Mouse (Mus musculus): Measurements from ENCODE around the gene Abhd8. TPM values are rescaled to one million over a fixed set of nuclear protein-coding genes. Genes with fewer than 3 reads are reported as not detected.

Abhd8 gene
- total and polyA plus RNA-seq, 3 experiments = 6.0 to 33.2 (median 8.5) TPM

DNA sequence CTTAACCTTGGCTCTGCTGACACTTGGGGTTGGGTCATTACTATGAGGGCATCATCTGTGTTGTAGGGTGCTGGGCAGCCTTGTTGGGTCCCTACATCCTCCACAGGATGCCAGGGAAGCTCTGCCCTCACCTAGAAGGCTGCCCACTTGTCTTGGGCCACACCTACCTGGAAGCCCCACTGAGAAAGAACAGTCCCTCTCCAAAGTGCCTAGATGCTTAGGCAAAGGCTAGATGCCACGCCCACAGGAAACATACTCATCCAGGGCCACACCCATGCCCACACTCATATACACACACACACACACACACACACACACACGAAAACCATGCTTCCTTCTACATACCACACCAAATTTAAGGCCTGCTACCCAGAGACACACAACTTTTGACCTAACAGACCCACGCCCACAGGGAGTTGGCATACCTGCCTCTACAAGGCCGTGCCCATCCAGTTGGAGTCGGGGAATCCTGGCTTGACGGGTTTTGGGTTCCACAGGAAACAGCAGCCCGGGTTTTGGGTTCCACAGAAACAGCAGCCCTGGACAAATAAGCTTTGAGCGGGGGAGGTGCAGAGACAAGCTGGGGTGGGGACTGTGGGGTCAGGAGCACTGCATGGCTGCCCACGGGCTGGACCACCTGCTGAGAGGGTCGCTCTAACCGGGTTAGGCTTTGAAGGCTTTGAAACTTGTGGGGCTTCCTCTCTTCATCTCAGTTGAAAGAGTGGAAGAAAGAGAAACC, 51.8 kb downstream of the Abhd8 start:
- Histone ChIP-seq H3K27ac (ENCODE audit: insufficient read depth, low read depth) (no peak overlapping the region), H3K4me2 (ENCODE audit: insufficient read depth, low read depth, poor library complexity, severe bottlenecking) (no peak overlapping the region), H3K9me3 (replicated peaks; ENCODE audit: low read length) (no peaks in the 10 kb centered on the region), H3K27me3 (replicated peaks) (no peaks in the 10 kb centered on the region), H3K79me2 (replicated peaks; ENCODE audit: control insufficient read depth, extremely low read depth, insufficient read depth, poor library complexity, severe bottlenecking) (0 out of 2 replicates have a peak, but pooled peaks cover 5% of the 10 kb centered on the region), H3K36me3 (replicated peaks in 1 of 2; ENCODE audit: control insufficient read depth in 1 of 2, insufficient read depth in 1 of 2, low read length in 1 of 2) (peaks cover 32 to 42% of the 10 kb centered on the region in 2 experiments), H3K4me1 (ENCODE audit: control insufficient read depth in 1 of 2, insufficient read depth in 2 of 2) (peaks cover 8 to 21% of the 10 kb centered on the region in 2 experiments; a peak in 3 of 4 replicates), H3K9ac (ENCODE audit: insufficient read depth, low read depth) (no peak overlapping the region), H3K4me3 (replicated peaks in 1 of 3; ENCODE audit: low read depth in 2 of 3, low read length in 2 of 3, poor library complexity in 1 of 3) (no peak overlapping the region)
- no peak for DNase-seq (ENCODE audit: extremely low read depth)
- TF ChIP-seq GABPA (IDR thresholded peaks at IDR 0.05; ENCODE audit: insufficient replicate concordance, low read depth, low read length) (no peak), RCOR1 (conservative IDR thresholded peaks at IDR 0.05; ENCODE audit: low read depth, low read length) (no peak), NRF1 (IDR thresholded peaks at IDR 0.05; ENCODE audit: low read depth, low read length) (no peak), SMC3 (IDR thresholded peaks at IDR 0.05; ENCODE audit: low read depth, low read length) (no peak), ZMIZ1 (IDR thresholded peaks at IDR 0.05; ENCODE audit: low read depth, low read length) (no peak), MAX (IDR thresholded peaks at IDR 0.05; ENCODE audit: low read length) (no peak), NELFE (IDR thresholded peaks at IDR 0.05; ENCODE audit: low read depth, low read length) (no peak), TBP (conservative IDR thresholded peaks at IDR 0.05; ENCODE audit: low read depth, low read length) (no peak), RAD21 (IDR thresholded peaks at IDR 0.05; ENCODE audit: low read depth, low read length) (no peak), USF1 (IDR thresholded peaks at IDR 0.05; ENCODE audit: low read depth, low read length) (no peak), JUND (conservative IDR thresholded peaks at IDR 0.05; ENCODE audit: low read depth, low read length) (no peak), CTCF (conservative IDR thresholded peaks at IDR 0.05 in 1 of 2, IDR thresholded peaks at IDR 0.05 in 1 of 2; ENCODE audit: low read depth in 2 of 2, low read length in 2 of 2) (no peak), ZNF384 (IDR thresholded peaks at IDR 0.05; ENCODE audit: low read depth, low read length) (peak; percentile 40; the same call in 1 of the 2 replicates), PAX5 (IDR thresholded peaks at IDR 0.05; ENCODE audit: low read length) (no peak), POLR2A (IDR thresholded peaks at IDR 0.05; ENCODE audit: low read depth, low read length) (peak; percentile 47), POLR2AphosphoS2 (IDR thresholded peaks at IDR 0.05; ENCODE audit: low read depth, low read length) (peak; percentile 70; the same call in 1 of the 2 replicates), CHD2 (IDR thresholded peaks at IDR 0.05; ENCODE audit: low read length) (0 out of 2 replicates have a peak, but pooled peaks have one; percentile 10), E2F4 (IDR thresholded peaks at IDR 0.05; ENCODE audit: insufficient replicate concordance, low read depth, low read length) (no peak), ETS1 (conservative IDR thresholded peaks at IDR 0.05; ENCODE audit: low read depth, low read length) (no peak)
- dilution Hi-C loops (cut with MboI; ENCODE audit: extremely low pct_ligation_motif_present, extremely low pct_unique_long_range_greater_than_20kb, low sequenced_read_pairs) (no loop called here), in situ Hi-C loops (cut with MboI; ENCODE audit: low pct_ligation_motif_present, low pct_unique_long_range_greater_than_20kb, low sequenced_read_pairs) (no loop called here)

- no peak for DNase-seq (ENCODE audit: extremely low read depth)
- dilution Hi-C loops (cut with MboI; ENCODE audit: extremely low pct_ligation_motif_present, extremely low pct_unique_long_range_greater_than_20kb, low sequenced_read_pairs) (no loop called here), in situ Hi-C loops (cut with MboI; ENCODE audit: low pct_ligation_motif_present, low pct_unique_long_range_greater_than_20kb, low sequenced_read_pairs) (loop anchor here (5.0 kb wide), 1 partner anchor 36 kb away; the partner anchor contains the start of gene Ocel1)
- H3K79me2 ChIP-seq (replicated peaks; ENCODE audit: control insufficient read depth, extremely low read depth, insufficient read depth, poor library complexity, severe bottlenecking) = peaks cover 7% of the 10 kb centered on the region; the same call in 1 of the 2 replicates
- no peak overlapping the region for H3K4me3 ChIP-seq (replicated peaks in 1 of 3; ENCODE audit: low read depth in 2 of 3, low read length in 2 of 3, poor library complexity in 1 of 3)
- H3K27ac ChIP-seq (ENCODE audit: insufficient read depth, low read depth) = no peak overlapping the region
- no peak overlapping the region for H3K4me2 ChIP-seq (ENCODE audit: insufficient read depth, low read depth, poor library complexity, severe bottlenecking)
- no peaks in the 10 kb centered on the region for H3K9me3 ChIP-seq (replicated peaks; ENCODE audit: low read length)
- peaks cover 17 to 40% of the 10 kb centered on the region in 2 experiments for H3K4me1 ChIP-seq (ENCODE audit: control insufficient read depth in 1 of 2, insufficient read depth in 2 of 2)
- no peak overlapping the region for H3K9ac ChIP-seq (ENCODE audit: insufficient read depth, low read depth)
- peaks cover 36 to 57% of the 10 kb centered on the region in 2 experiments for H3K36me3 ChIP-seq (replicated peaks in 1 of 2; ENCODE audit: control insufficient read depth in 1 of 2, insufficient read depth in 1 of 2, low read length in 1 of 2)
- TF ChIP-seq CHD2 (IDR thresholded peaks at IDR 0.05; ENCODE audit: low read length) (no peak), MAFK (IDR thresholded peaks at IDR 0.05; ENCODE audit: insufficient replicate concordance, low read length) (no peak), SIN3A (IDR thresholded peaks at IDR 0.05; ENCODE audit: low read length) (no peak), USF1 (IDR thresholded peaks at IDR 0.05; ENCODE audit: low read depth, low read length) (no peak), NRF1 (IDR thresholded peaks at IDR 0.05; ENCODE audit: low read depth, low read length) (no peak), MAZ (IDR thresholded peaks at IDR 0.05; ENCODE audit: low read depth, low read length) (no peak), RAD21 (IDR thresholded peaks at IDR 0.05; ENCODE audit: low read depth, low read length) (no peak), ELF1 (IDR thresholded peaks at IDR 0.05; ENCODE audit: low read depth, low read length) (no peak), MEF2A (IDR thresholded peaks at IDR 0.05; ENCODE audit: borderline replicate concordance, low read depth, low read length) (no peak), TBP (conservative IDR thresholded peaks at IDR 0.05; ENCODE audit: low read depth, low read length) (no peak), ETS1 (conservative IDR thresholded peaks at IDR 0.05; ENCODE audit: low read depth, low read length) (no peak), MXI1 (IDR thresholded peaks at IDR 0.05; ENCODE audit: low read depth, low read length) (no peak), ZNF384 (IDR thresholded peaks at IDR 0.05; ENCODE audit: low read depth, low read length) (no peak)
- H3K27me3 ChIP-seq (replicated peaks) = no peaks in the 10 kb centered on the region
Measured at GRCm38 (mm10) chr8:71408231-71408630, 55.2 kb downstream of the Abhd8 start.

Data from CH12.LX (cell line).